Mouse (Mus musculus) lung, adult 2 months (tissue): ENCODE data around the gene Sars.
A peak's percentile ranks its signal among the peaks of the same experiment; 100 is the strongest.

Source experiments
- CTCF ChIP-seq: fragments of 200-500 bp; IDR thresholded peaks from 2 replicates; pipeline ENCODE4 v1.5.1; 2011; ENCODE audit warnings: mild to moderate bottlenecking, low read length, control low read depth; ENCODE audit not compliant: insufficient read depth
- POLR2A ChIP-seq: fragments of 200-500 bp; IDR thresholded peaks from 2 replicates; pipeline ENCODE4 v1.6.1; 2011; ENCODE audit warnings: low read depth, mild to moderate bottlenecking, control low read depth, low read length, borderline replicate concordance; ENCODE audit errors: extremely low read depth

GRCm38 (mm10) chr3:108401692-108402527 lies 43.1 kb downstream of the Sars start:
- TF ChIP-seq POLR2A, result no peak
- TF ChIP-seq CTCF, result peak; percentile 70
